Mouse (Mus musculus) embryonic fibroblast, embryonic 13.5 days (primary cell): ENCODE results near the gene Cenpu. TPM values are rescaled to one million over a fixed set of nuclear protein-coding genes. Genes with fewer than 3 reads are reported as not detected.
"Not testable (repeated sequence)": the region's sequence is repeated elsewhere in the genome, so short reads cannot be mapped to it uniquely, and the experiment has no call there.

Experiments
- H3K27ac ChIP-seq: 2 replicates; pipeline ENCODE4 v1.5.1; 2012; ENCODE audit warnings: low read length, control low read depth, inconsistent platforms; ENCODE audit not compliant: insufficient read depth
- H3K4me1 ChIP-seq: 2 replicates; pipeline ENCODE4 v1.6.1; 2011; ENCODE audit warnings: low read length; ENCODE audit not compliant: control insufficient read depth, insufficient read depth
- H3K4me3 ChIP-seq: 2 replicates; pipeline ENCODE4 v1.5.1; 2011; ENCODE audit warnings: mild to moderate bottlenecking, control low read depth, low read length; ENCODE audit not compliant: insufficient read depth
- CTCF ChIP-seq: IDR thresholded peaks from 2 replicates; pipeline ENCODE4 v1.5.1; 2011; ENCODE audit warnings: mild to moderate bottlenecking, control low read depth, low read length, moderate library complexity, borderline replicate concordance; ENCODE audit not compliant: insufficient read depth
- POLR2A ChIP-seq: IDR thresholded peaks from 2 replicates; pipeline ENCODE4 v1.6.1; 2011; ENCODE audit warnings: low read depth, mild to moderate bottlenecking, control low read depth, low read length, moderate library complexity
- polyA plus RNA-seq: library from polyadenylated mRNA; stranded (reverse); fragments of >200 nt; gene quantifications from 2 replicates; pipeline ENCODE4 v1.2.4, GENCODE M21; 2011; ENCODE audit warnings: low read depth; ENCODE audit not compliant: missing spikeins, insufficient read length

Gene Cenpu
- polyA plus RNA-seq, 1 experiment, result 14.0 TPM

- Histone ChIP-seq H3K4me3 (no peak overlapping the region), H3K27ac (no peak overlapping the region), H3K4me1 (no peaks in the 10 kb centered on the region)
- TF ChIP-seq POLR2A (no peak), CTCF (no peak)
Observed at GRCm38 (mm10) chr8:46569659-46570441, 18.0 kb downstream of the Cenpu start.

GRCm38 (mm10) chr8:46570673-46571072, 18.8 kb downstream of the Cenpu start:
- no peaks in the 10 kb centered on the region for H3K4me1 ChIP-seq
- H3K27ac ChIP-seq, result no peak overlapping the region
- no peak overlapping the region for H3K4me3 ChIP-seq

GRCm38 (mm10) chr8:46573446-46573845, 21.6 kb downstream of the Cenpu start:
- Histone ChIP-seq H3K27ac (no peak overlapping the region), H3K4me1 (no peaks in the 10 kb centered on the region), H3K4me3 (no peak overlapping the region)
- TF ChIP-seq CTCF (no peak), POLR2A (no peak)

More at GRCm38 (mm10) chr8:46570673-46571072, 18.8 kb downstream of the Cenpu start:
- TF ChIP-seq CTCF (no peak), POLR2A (no peak)

- no peaks in the 10 kb centered on the region for H3K4me1 ChIP-seq
- no peak overlapping the region for H3K27ac ChIP-seq
Observed at GRCm38 (mm10) chr8:46573964-46574363, 22.1 kb downstream of the Cenpu start.

GRCm38 (mm10) chr8:46578794-46579193, 27.0 kb downstream of the Cenpu start:
- no peak overlapping the region for H3K27ac ChIP-seq
- H3K4me1 ChIP-seq, result no peaks in the 10 kb centered on the region
- no peak for TF ChIP-seq POLR2A
- TF ChIP-seq CTCF, result no peak
- H3K4me3 ChIP-seq, result no peak overlapping the region

More at GRCm38 (mm10) chr8:46573964-46574363, 22.1 kb downstream of the Cenpu start:
- no peak overlapping the region for H3K4me3 ChIP-seq
- TF ChIP-seq CTCF, result no peak
- TF ChIP-seq POLR2A, result no peak

GRCm38 (mm10) chr8:46584328-46584727, 32.5 kb downstream of the Cenpu start:
- H3K4me3 ChIP-seq, H3K27ac ChIP-seq, H3K4me1 ChIP-seq: not testable (repeated sequence)

- Histone ChIP-seq H3K4me1 (no peaks in the 10 kb centered on the region), H3K27ac (no peak overlapping the region), H3K4me3 (no peak overlapping the region)
- TF ChIP-seq POLR2A (no peak), CTCF (no peak)
Observed at GRCm38 (mm10) chr8:46585576-46585975, 33.7 kb downstream of the Cenpu start.

- TF ChIP-seq CTCF (no peak), POLR2A (no peak)
- no peak overlapping the region for H3K27ac ChIP-seq
- peaks cover 3% of the 10 kb centered on the region; the same call in 1 of the 2 replicates for H3K4me1 ChIP-seq
- H3K4me3 ChIP-seq, result no peak overlapping the region
Observed at GRCm38 (mm10) chr8:46587911-46588310, 36.1 kb downstream of the Cenpu start.

- Histone ChIP-seq H3K27ac (no peak overlapping the region), H3K4me3 (no peak overlapping the region), H3K4me1 (peaks cover 3% of the 10 kb centered on the region; the same call in 1 of the 2 replicates)
- no peak for TF ChIP-seq CTCF
Observed at GRCm38 (mm10) chr8:46588663-46589062, 36.8 kb downstream of the Cenpu start.

GRCm38 (mm10) chr8:46593067-46593466, 41.2 kb downstream of the Cenpu start:
- H3K4me1 ChIP-seq, result peaks cover 3% of the 10 kb centered on the region; the same call in 1 of the 2 replicates
- TF ChIP-seq POLR2A (no peak), CTCF (no peak)
- H3K4me3 ChIP-seq, result no peak overlapping the region

GRCm38 (mm10) chr8:46593772-46594171, 41.9 kb downstream of the Cenpu start:
- H3K4me1 ChIP-seq, result peaks cover 3% of the 10 kb centered on the region; the same call in 1 of the 2 replicates
- H3K4me3 ChIP-seq, result no peak overlapping the region
- H3K27ac ChIP-seq, result no peak overlapping the region
- TF ChIP-seq CTCF (no peak), POLR2A (no peak)

More at GRCm38 (mm10) chr8:46593067-46593466, 41.2 kb downstream of the Cenpu start:
- no peak overlapping the region for H3K27ac ChIP-seq

- Histone ChIP-seq H3K4me3 (no peak overlapping the region), H3K27ac (no peak overlapping the region), H3K4me1 (peaks cover 3% of the 10 kb centered on the region; the same call in 1 of the 2 replicates)
- TF ChIP-seq POLR2A, result no peak
Observed at GRCm38 (mm10) chr8:46595593-46595992, 43.8 kb downstream of the Cenpu start.
